Mouse (Mus musculus) adrenal gland, postnatal 10 days (tissue): ENCODE measurements around the gene Atp6v1g2. TPM values are rescaled to one million over a fixed set of nuclear protein-coding genes. Genes with fewer than 3 reads are reported as not detected.
"Not testable (repeated sequence)": the region's sequence is repeated elsewhere in the genome, so short reads cannot be mapped to it uniquely, and the experiment has no call there.

ENCODE experiments used
- DNase-seq: peaks from one replicate; pipeline ENCODE4 v3.0.0; 2021; ENCODE audit warnings: mixed read lengths
- total RNA-seq, 2 experiments: library from RNA; stranded (reverse); gene quantifications; 2 replicates each; pipeline ENCODE4 v1.2.3; 2021

Gene Atp6v1g2
- total RNA-seq, 2 experiments from 2014 or later = 5.6 to 9.4 TPM

- no peak for DNase-seq
These were observed 31.0 kb upstream of the Atp6v1g2 start for GRCm38 (mm10) chr17:35202442-35202841.

- DNase-seq = no peak
These were observed 28.7 kb upstream of the Atp6v1g2 start, which contains the start of gene Lta for GRCm38 (mm10) chr17:35204494-35205379. Lta (minus strand) TSS chr17:35205351.

- no peak for DNase-seq
These were observed 28.1 kb upstream of the Atp6v1g2 start for GRCm38 (mm10) chr17:35205380-35205769.

GRCm38 (mm10) chr17:35209785-35210535 lies 23.5 kb upstream of the Atp6v1g2 start:
- DNase-seq = no peak

GRCm38 (mm10) chr17:35210593-35210992 lies 22.9 kb upstream of the Atp6v1g2 start:
- no peak for DNase-seq

GRCm38 (mm10) chr17:35213071-35213470 lies 20.4 kb upstream of the Atp6v1g2 start:
- DNase-seq = no peak

GRCm38 (mm10) chr17:35218516-35219193 lies 14.8 kb upstream of the Atp6v1g2 start:
- peak; percentile 48 for DNase-seq

GRCm38 (mm10) chr17:35219601-35220041 lies 13.8 kb upstream of the Atp6v1g2 start:
- DNase-seq = no peak

GRCm38 (mm10) chr17:35220156-35220952 lies 13.1 kb upstream of the Atp6v1g2 start, which contains the start of gene Gm16181:
Gm16181 (plus strand) TSS chr17:35220834.
- DNase-seq = no peak

- no peak for DNase-seq
These were observed 11.2 kb upstream of the Atp6v1g2 start for GRCm38 (mm10) chr17:35222299-35222698.

GRCm38 (mm10) chr17:35224641-35225040 lies 8.8 kb upstream of the Atp6v1g2 start:
- no peak for DNase-seq

GRCm38 (mm10) chr17:35225456-35225855 lies 8.0 kb upstream of the Atp6v1g2 start:
- DNase-seq = no peak

- DNase-seq = no peak
These were observed 6.9 kb upstream of the Atp6v1g2 start for GRCm38 (mm10) chr17:35226561-35227046.

- no peak for DNase-seq
These were observed 2.4 kb upstream of the Atp6v1g2 start for GRCm38 (mm10) chr17:35231022-35231421.

- peak; percentile 92 for DNase-seq
These were observed 1.4 kb upstream of the Atp6v1g2 start for GRCm38 (mm10) chr17:35232043-35232442.

- DNase-seq = no peak
These were observed 801 bp upstream of the Atp6v1g2 start for GRCm38 (mm10) chr17:35232659-35233058.

- not testable (repeated sequence) for DNase-seq
These were observed 630 bp downstream of the Atp6v1g2 start for GRCm38 (mm10) chr17:35234090-35234489.

GRCm38 (mm10) chr17:35234903-35235302 lies 1.4 kb downstream of the Atp6v1g2 start:
- DNase-seq = peak; percentile 68

- DNase-seq = peak; percentile 94
These were observed 2.3 kb downstream of the Atp6v1g2 start, which contains the start of gene Nfkbil1 for GRCm38 (mm10) chr17:35235614-35236389. Nfkbil1 (minus strand) TSS chr17:35235792.

GRCm38 (mm10) chr17:35236390-35236746 lies 2.9 kb downstream of the Atp6v1g2 start:
- DNase-seq = peak; percentile 99
